In the genomic region with DNA sequence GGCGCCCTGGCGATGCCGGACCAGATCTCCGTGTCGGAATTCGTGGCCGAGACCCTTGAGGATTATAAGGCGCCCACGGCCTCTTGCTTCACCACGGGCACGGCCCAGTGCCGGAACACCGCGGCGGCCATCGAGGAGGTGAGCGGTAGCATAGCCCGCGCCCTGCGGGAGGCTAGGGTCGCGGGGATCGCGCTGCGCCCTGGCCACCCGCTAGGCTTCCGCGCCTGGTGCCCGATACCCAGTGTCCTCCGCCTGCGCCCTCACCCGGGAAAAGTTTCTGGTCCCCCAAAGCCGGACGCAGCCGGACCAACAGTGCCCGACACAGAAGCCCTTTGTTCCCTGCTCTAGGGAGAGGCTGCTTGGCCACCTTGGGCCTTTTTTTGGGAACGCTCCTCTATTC, we compare ENCODE assay signal across 8 mouse cellular contexts.
A peak's percentile ranks its signal among the peaks of the same experiment; 100 is the strongest.
DNase-seq lines count a peak whose midpoint lies in the region; ATAC-seq lines count a peak whose summit lies in the region.
"Not testable (repeated sequence)": the region's sequence is repeated elsewhere in the genome, so short reads cannot be mapped to it uniquely, and the experiment has no call there.

No protein-coding gene starts in this region.

- H3K4me2 ChIP-seq in forebrain, embryonic 12.5 days = peak overlapping the region; percentile 46
- peak overlapping the region; percentile 48 for H3K4me2 ChIP-seq in heart, embryonic 14.5 days (ENCODE audit: low read length)
- peak overlapping the region; percentile 49 for H3K4me2 ChIP-seq in intestine, embryonic 15.5 days (replicated peaks)
- peak overlapping the region; percentile 41 for H3K4me2 ChIP-seq in liver, embryonic 11.5 days
- peak overlapping the region; percentile 45 for H3K4me2 ChIP-seq in midbrain, embryonic 13.5 days (replicated peaks)

- ATAC-seq in forebrain, embryonic 12.5 days (ENCODE audit: low FRiP score); heart, embryonic 14.5 days (ENCODE audit: insufficient number of reproducible peaks, insufficient read depth, low FRiP score, low read depth); intestine, embryonic 15.5 days; liver, embryonic 11.5 days (replicated peaks; ENCODE audit: low FRiP score); midbrain, embryonic 13.5 days: not testable (repeated sequence)

- 2% methylated on average over 31 of the region's 37 CpGs for WGBS in forebrain, embryonic 12.5 days
- 1% methylated on average over 32 of the region's 37 CpGs for WGBS in heart, embryonic 14.5 days
- WGBS in intestine, embryonic 15.5 days = 1% methylated on average over 36 of the region's 37 CpGs
- under 1% methylated on average over 34 of the region's 37 CpGs for WGBS in liver, embryonic 11.5 days
- 2% methylated on average over 37 of the region's 37 CpGs for WGBS in midbrain, embryonic 13.5 days

- not testable (repeated sequence) for H3K36me3 ChIP-seq in forebrain, embryonic 12.5 days (replicated peaks); heart, embryonic 14.5 days (ENCODE audit: control insufficient read depth, insufficient read depth, low read length); intestine, embryonic 15.5 days; liver, embryonic 11.5 days (ENCODE audit: control insufficient read depth, insufficient read depth, low read length); midbrain, embryonic 13.5 days

- DNase-seq in 3T3-L1 (ENCODE audit: low read depth, low spot score) = peak; percentile 20
- DNase-seq in liver, embryonic 11.5 days (ENCODE audit: low spot score) = peak; percentile 30
- DNase-seq in right cerebral cortex, postnatal 10 days (ENCODE audit: low spot score in 2 of 2) = peak; percentile 7 to 11

- peak overlapping the region; percentile 36; the same call in 1 of the 2 replicates for H3K9ac ChIP-seq in forebrain, embryonic 12.5 days
- H3K9ac ChIP-seq in heart, embryonic 14.5 days (ENCODE audit: low read length) = peak overlapping the region; percentile 59; the same call in 1 of the 2 replicates
- peak overlapping the region; percentile 55 for H3K9ac ChIP-seq in intestine, embryonic 15.5 days
- H3K9ac ChIP-seq in liver, embryonic 11.5 days (ENCODE audit: low read depth, low read length) = 0 out of 2 replicates have a peak overlapping the region, but pooled peaks have one; percentile 37
- H3K9ac ChIP-seq in midbrain, embryonic 13.5 days (replicated peaks) = not testable (repeated sequence)

- peak overlapping the region; percentile 10; the same call in 1 of the 2 replicates for H3K4me3 ChIP-seq in brown adipose tissue, adult 24 weeks (ENCODE audit: insufficient read depth, low read depth, low read length)
- H3K4me3 ChIP-seq in forebrain, embryonic 12.5 days (replicated peaks) = peak overlapping the region; percentile 42
- H3K4me3 ChIP-seq in heart, embryonic 14.5 days (ENCODE audit: control insufficient read depth in 1 of 2, insufficient read depth in 1 of 2, low read depth in 1 of 2, low read length in 2 of 2) = peak overlapping the region; percentile 41 to 68
- H3K4me3 ChIP-seq in intestine, embryonic 15.5 days (replicated peaks) = peak overlapping the region; percentile 54
- peak overlapping the region; percentile 45 for H3K4me3 ChIP-seq in liver, embryonic 11.5 days (ENCODE audit: low read depth, low read length)
- peak overlapping the region; percentile 40 for H3K4me3 ChIP-seq in midbrain, embryonic 13.5 days (replicated peaks)

- not testable (repeated sequence) for H3K4me1 ChIP-seq in brown adipose tissue, adult 24 weeks (ENCODE audit: control insufficient read depth, insufficient read depth, insufficient read length, low read length); forebrain, embryonic 12.5 days; heart, embryonic 14.5 days (ENCODE audit: control insufficient read depth in 2 of 2, insufficient read depth in 2 of 2, low read length in 2 of 2); intestine, embryonic 15.5 days (replicated peaks); liver, embryonic 11.5 days (replicated peaks; ENCODE audit: control insufficient read depth, insufficient read depth, low read length); midbrain, embryonic 13.5 days (replicated peaks)

- not testable (repeated sequence) for H3K9me3 ChIP-seq in forebrain, embryonic 12.5 days; heart, embryonic 14.5 days (ENCODE audit: control insufficient read depth, low read length); intestine, embryonic 15.5 days; liver, embryonic 11.5 days (ENCODE audit: control insufficient read depth, low read length); midbrain, embryonic 13.5 days

- not testable (repeated sequence) for H3K27me3 ChIP-seq in forebrain, embryonic 12.5 days; heart, embryonic 14.5 days (ENCODE audit: control insufficient read depth, insufficient read depth, low read length); intestine, embryonic 15.5 days (replicated peaks); liver, embryonic 11.5 days (replicated peaks; ENCODE audit: control insufficient read depth, insufficient read depth, low read length); midbrain, embryonic 13.5 days

- not testable (repeated sequence) for H3K27ac ChIP-seq in brown adipose tissue, adult 24 weeks (replicated peaks; ENCODE audit: low read depth, low read length); forebrain, embryonic 12.5 days; heart, embryonic 14.5 days (replicated peaks in 1 of 2; ENCODE audit: control insufficient read depth in 1 of 2, insufficient read depth in 1 of 2, low read depth in 2 of 2, low read length in 2 of 2); intestine, embryonic 15.5 days; liver, embryonic 11.5 days (ENCODE audit: low read depth, low read length); midbrain, embryonic 13.5 days
